Mouse (Mus musculus) bone marrow macrophage, adult 2 months (primary cell): ENCODE measurements around the gene Runx1.

ENCODE experiments used
- CTCF ChIP-seq: IDR thresholded peaks from 2 replicates; pipeline ENCODE4 v1.5.1; 2012; ENCODE audit warnings: low read depth, mild to moderate bottlenecking, low read length, moderate library complexity
- POLR2A ChIP-seq: IDR thresholded peaks from 2 replicates; pipeline ENCODE4 v1.6.1; 2012; ENCODE audit warnings: mild to moderate bottlenecking, low read depth, low read length, borderline replicate concordance

- no peak for TF ChIP-seq CTCF
- no peak for TF ChIP-seq POLR2A
Observed at GRCm38 (mm10) chr16:92827663-92828307, 1.8 kb upstream of the Runx1 start.
